Mouse (Mus musculus): ENCODE results near the gene 4930523C07Rik. TPM values are rescaled to one million over a fixed set of nuclear protein-coding genes. Genes with fewer than 3 reads are reported as not detected.

Gene 4930523C07Rik
- polyA plus RNA-seq, 1 experiment from 2014 or later = 2.3 TPM

DNA sequence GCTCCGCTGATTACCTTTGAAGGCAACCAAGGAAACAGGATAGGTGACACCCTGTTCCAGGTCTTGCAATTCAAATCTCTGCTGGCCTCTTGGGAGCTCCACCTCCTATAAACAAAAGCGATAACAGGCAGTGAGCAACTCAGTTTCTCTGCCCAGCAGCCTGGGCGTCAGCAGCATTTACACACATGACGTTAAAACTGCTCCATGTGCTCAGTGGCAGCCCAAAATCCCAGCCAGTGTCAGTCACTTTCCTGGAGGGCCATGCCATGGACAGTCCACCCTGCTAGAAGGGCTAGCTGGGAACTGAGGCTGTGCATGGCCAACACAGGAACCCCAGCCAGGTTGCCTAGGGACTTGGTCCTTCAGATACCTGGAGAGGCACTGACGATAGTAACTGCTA is 61.2 kb downstream of the 4930523C07Rik start:
- WGBS = 81% methylated on average over 5 of the region's 5 CpGs
- ATAC-seq (ENCODE audit: insufficient number of reproducible peaks, low FRiP score, low TSS enrichment, low read depth) (no peak), DNase-seq (ENCODE audit: low spot score) (no peak)
- Histone ChIP-seq H3K27ac (replicated peaks; ENCODE audit: low read depth, low read length) (no peak overlapping the region), H3K4me3 (ENCODE audit: low read depth, low read length) (no peak overlapping the region), H3K9ac (ENCODE audit: low read length) (no peak overlapping the region), H3K9me3 (ENCODE audit: control insufficient read depth, low read length) (no peaks in the 10 kb centered on the region), H3K4me1 (ENCODE audit: control insufficient read depth, insufficient read depth, low read length) (no peaks in the 10 kb centered on the region), H3K4me2 (ENCODE audit: low read depth, severe bottlenecking) (no peak overlapping the region), H3K27me3 (ENCODE audit: control insufficient read depth, insufficient read depth, low read length) (no peaks in the 10 kb centered on the region), H3K36me3 (ENCODE audit: control insufficient read depth, insufficient read depth, low read length) (no peaks in the 10 kb centered on the region)

- no peaks in the 10 kb centered on the region for H3K36me3 ChIP-seq (ENCODE audit: control insufficient read depth, insufficient read depth, low read length)
- 73% methylated on average over 2 of the region's 2 CpGs for WGBS
- no peak overlapping the region for H3K4me2 ChIP-seq (ENCODE audit: low read depth, severe bottlenecking)
- no peak overlapping the region for H3K27ac ChIP-seq (replicated peaks; ENCODE audit: low read depth, low read length)
- no peaks in the 10 kb centered on the region for H3K9me3 ChIP-seq (ENCODE audit: control insufficient read depth, low read length)
- H3K27me3 ChIP-seq (ENCODE audit: control insufficient read depth, insufficient read depth, low read length) = no peaks in the 10 kb centered on the region
- ATAC-seq (ENCODE audit: insufficient number of reproducible peaks, low FRiP score, low TSS enrichment, low read depth) (no peak), DNase-seq (ENCODE audit: low spot score) (no peak)
- no peak overlapping the region for H3K4me3 ChIP-seq (ENCODE audit: low read depth, low read length)
- no peaks in the 10 kb centered on the region for H3K4me1 ChIP-seq (ENCODE audit: control insufficient read depth, insufficient read depth, low read length)
- H3K9ac ChIP-seq (ENCODE audit: low read length) = no peak overlapping the region
Measured at GRCm38 (mm10) chr1:160108604-160109003, 64.4 kb downstream of the 4930523C07Rik start.

DNA sequence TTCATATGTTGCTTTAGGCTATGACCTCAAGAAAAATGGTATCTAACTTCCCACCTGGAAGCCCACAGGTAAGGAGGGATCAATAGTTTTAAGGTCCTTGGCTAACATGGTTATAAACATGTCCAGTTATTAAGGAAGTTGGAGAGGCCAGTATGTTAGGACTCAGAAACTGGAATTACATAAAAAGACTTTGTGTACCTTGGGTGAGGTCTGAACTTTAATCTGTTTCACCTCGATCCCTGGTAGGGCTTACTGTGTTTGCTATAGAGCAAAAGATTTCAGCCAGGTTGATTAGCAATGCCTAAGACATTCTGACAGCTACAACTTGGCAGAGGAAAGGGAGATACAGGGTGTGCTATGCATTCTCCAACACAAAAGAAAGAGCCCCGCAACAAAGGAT is 79.8 kb downstream of the 4930523C07Rik start:
- no peak overlapping the region for H3K4me3 ChIP-seq (ENCODE audit: low read depth, low read length)
- H3K4me1 ChIP-seq (ENCODE audit: control insufficient read depth, insufficient read depth, low read length) = no peaks in the 10 kb centered on the region
- H3K4me2 ChIP-seq (ENCODE audit: low read depth, severe bottlenecking) = no peak overlapping the region
- DNase-seq (ENCODE audit: low spot score) (no peak), ATAC-seq (ENCODE audit: insufficient number of reproducible peaks, low FRiP score, low TSS enrichment, low read depth) (no peak)
- no peak overlapping the region for H3K9ac ChIP-seq (ENCODE audit: low read length)
- WGBS = 81% methylated on average over 2 of the region's 2 CpGs
- H3K9me3 ChIP-seq (ENCODE audit: control insufficient read depth, low read length) = no peaks in the 10 kb centered on the region
- H3K36me3 ChIP-seq (ENCODE audit: control insufficient read depth, insufficient read depth, low read length) = no peaks in the 10 kb centered on the region
- H3K27me3 ChIP-seq (ENCODE audit: control insufficient read depth, insufficient read depth, low read length) = no peaks in the 10 kb centered on the region
- H3K27ac ChIP-seq (replicated peaks; ENCODE audit: low read depth, low read length) = no peak overlapping the region

Other genes with a start within 250 kb of the 4930523C07Rik start
- 0.20 TPM in 1 of 2 replicates, not detected in the other for gene Tnn, start 109.2 kb downstream of the 4930523C07Rik start, polyA plus RNA-seq (2014; fragmentation: Nextera tagmentation; extraction: Ambion mirVana)
- 236 and 239 TPM in 2 replicates for gene Mrps14, start 150.8 kb downstream of the 4930523C07Rik start, polyA plus RNA-seq (2014; fragmentation: Nextera tagmentation; extraction: Ambion mirVana)
- 317 and 326 TPM in 2 replicates for gene Cacybp, start 168.5 kb downstream of the 4930523C07Rik start, polyA plus RNA-seq (2014; fragmentation: Nextera tagmentation; extraction: Ambion mirVana)